Mouse (Mus musculus) lung, embryonic 14.5 days (tissue): ENCODE measurements at regions not wholly inside any gene's neighbourhood (a gene's known extent, or its start where the extent isn't known, plus 50 kb on each side); places are given as distances from the start of the nearest gene placed in this dataset.

Experiments used
- ATAC-seq: fragments of 200-750 bp; cut with Nextera tagmentation; 2 replicates; pipeline ENCODE4 v1.8.0; 2017; ENCODE audit warnings: mild to moderate bottlenecking, moderate TSS enrichment, moderate library complexity; ENCODE audit not compliant: insufficient read depth
- DNase-seq: peaks from one replicate; pipeline ENCODE4 v3.0.0-alpha.2; 2015
- H3K27ac ChIP-seq: fragments of 300-500 bp; sonication (generic); 2 replicates; pipeline ENCODE4 v1.5.1; 2014; ENCODE audit warnings: low read depth, mild to moderate bottlenecking, moderate library complexity
- H3K27me3 ChIP-seq: fragments of 300-500 bp; sonication (generic); 2 replicates; pipeline ENCODE4 v1.6.1; 2014; ENCODE audit warnings: low read length, control low read depth; ENCODE audit not compliant: insufficient read depth
- H3K36me3 ChIP-seq: fragments of 300-500 bp; sonication (generic); 2 replicates; pipeline ENCODE4 v1.6.1; 2014; ENCODE audit warnings: control low read depth; ENCODE audit not compliant: insufficient read depth
- H3K4me1 ChIP-seq: fragments of 300-500 bp; sonication (generic); 2 replicates; pipeline ENCODE4 v1.6.1; 2014; ENCODE audit warnings: antibody characterized with exemption, control low read depth; ENCODE audit not compliant: insufficient read depth
- H3K4me2 ChIP-seq: fragments of 300-500 bp; sonication (generic); 2 replicates; pipeline ENCODE4 v1.6.1; 2014; ENCODE audit warnings: mild to moderate bottlenecking
- H3K4me3 ChIP-seq: fragments of 300-500 bp; sonication (generic); 2 replicates; pipeline ENCODE4 v1.5.1; 2014; ENCODE audit warnings: low read depth, low read length
- H3K9ac ChIP-seq: fragments of 300-500 bp; sonication (generic); 2 replicates; pipeline ENCODE4 v1.6.1; 2014
- H3K9me3 ChIP-seq: fragments of 300-500 bp; sonication (generic); 2 replicates; pipeline ENCODE4 v1.6.1; 2016; ENCODE audit warnings: low read depth, low read length, control low read depth
- CTCF ChIP-seq: IDR thresholded peaks from 2 replicates; pipeline ENCODE4 v1.5.1; 2016; ENCODE audit warnings: antibody characterized with exemption, low read depth
- WGBS: fragments of 180-500 bp; shearing (Covaris S2); extraction: QIAGEN DNeasy Blood & Tissue Kit; methylation state at CpG from one replicate; pipeline ENCODE4 v1.1.7; 2014; 5-methylcytosine and 5-hydroxymethylcytosine counted together

DNA sequence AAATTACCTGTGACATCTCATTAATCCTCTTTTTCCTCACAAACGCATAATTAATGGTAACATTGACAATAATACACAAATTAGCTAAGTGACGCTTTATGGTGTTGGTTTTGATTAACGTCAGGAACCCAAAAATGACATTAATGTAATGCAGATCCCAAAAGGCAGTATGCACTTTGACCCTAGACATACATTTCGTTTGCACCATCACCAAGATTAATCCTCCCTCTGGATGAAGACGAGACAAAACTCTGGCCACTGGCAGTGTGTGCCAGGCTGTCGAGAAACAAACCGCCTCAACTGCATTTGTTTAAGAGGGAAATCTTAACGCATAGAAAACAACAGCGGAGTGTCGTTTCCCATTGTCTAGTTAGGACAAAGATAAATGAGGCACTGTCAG is 72.0 kb upstream of the BC052040 start:
- H3K27me3 ChIP-seq: no peaks in the 10 kb centered on the region

GRCm38 (mm10) chr2:115511146-115511545 is 70.4 kb upstream of the BC052040 start:
- Histone ChIP-seq H3K9me3 (no peaks in the 10 kb centered on the region), H3K4me1 (no peaks in the 10 kb centered on the region), H3K4me2 (no peak overlapping the region), H3K9ac (no peak overlapping the region), H3K4me3 (no peak overlapping the region), H3K36me3 (no peaks in the 10 kb centered on the region), H3K27ac (no peak overlapping the region), H3K27me3 (no peaks in the 10 kb centered on the region)
- 58% methylated on average over 3 of the region's 3 CpGs for WGBS
- ATAC-seq (no peak), DNase-seq (no peak)
- TF ChIP-seq CTCF: no peak

More for the DNA sequence above, 72.0 kb upstream of the BC052040 start:
- H3K9me3 ChIP-seq: no peaks in the 10 kb centered on the region
- no peaks in the 10 kb centered on the region for H3K4me1 ChIP-seq
- no peak overlapping the region for H3K4me3 ChIP-seq
- ATAC-seq: no peak
- DNase-seq: no peak
- no peak for TF ChIP-seq CTCF
- H3K27ac ChIP-seq: no peak overlapping the region
- 42% methylated on average over 10 of the region's 10 CpGs for WGBS
- no peak overlapping the region for H3K4me2 ChIP-seq
- no peaks in the 10 kb centered on the region for H3K36me3 ChIP-seq
- no peak overlapping the region for H3K9ac ChIP-seq

- 46% methylated on average over 14 of the region's 14 CpGs for WGBS
- no peak overlapping the region for H3K4me2 ChIP-seq
- H3K9ac ChIP-seq: no peak overlapping the region
- no peaks in the 10 kb centered on the region for H3K36me3 ChIP-seq
- no peaks in the 10 kb centered on the region for H3K9me3 ChIP-seq
- TF ChIP-seq CTCF: no peak
- peak; percentile 56 for DNase-seq
- no peak overlapping the region for H3K27ac ChIP-seq
- H3K27me3 ChIP-seq: no peaks in the 10 kb centered on the region
- H3K4me1 ChIP-seq: peaks cover 5% of the 10 kb centered on the region; the same call in 1 of the 2 replicates
- H3K4me3 ChIP-seq: no peak overlapping the region
- no peak for ATAC-seq
These were observed 69.6 kb upstream of the BC052040 start for GRCm38 (mm10) chr2:115511612-115512525.

- Histone ChIP-seq H3K9ac (no peak overlapping the region), H3K4me1 (peaks cover 6% of the 10 kb centered on the region; the same call in 1 of the 2 replicates), H3K9me3 (no peaks in the 10 kb centered on the region), H3K27ac (peak overlapping the region; percentile 54; the same call in 1 of the 2 replicates), H3K4me3 (no peak overlapping the region), H3K27me3 (no peaks in the 10 kb centered on the region), H3K36me3 (no peaks in the 10 kb centered on the region), H3K4me2 (peak overlapping the region; percentile 45)
- ATAC-seq: no peak
- TF ChIP-seq CTCF: no peak
- peak; percentile 52 for DNase-seq
- 27% methylated on average over 8 of the region's 8 CpGs for WGBS
These were observed 68.6 kb upstream of the BC052040 start for GRCm38 (mm10) chr2:115512891-115513290.

DNA sequence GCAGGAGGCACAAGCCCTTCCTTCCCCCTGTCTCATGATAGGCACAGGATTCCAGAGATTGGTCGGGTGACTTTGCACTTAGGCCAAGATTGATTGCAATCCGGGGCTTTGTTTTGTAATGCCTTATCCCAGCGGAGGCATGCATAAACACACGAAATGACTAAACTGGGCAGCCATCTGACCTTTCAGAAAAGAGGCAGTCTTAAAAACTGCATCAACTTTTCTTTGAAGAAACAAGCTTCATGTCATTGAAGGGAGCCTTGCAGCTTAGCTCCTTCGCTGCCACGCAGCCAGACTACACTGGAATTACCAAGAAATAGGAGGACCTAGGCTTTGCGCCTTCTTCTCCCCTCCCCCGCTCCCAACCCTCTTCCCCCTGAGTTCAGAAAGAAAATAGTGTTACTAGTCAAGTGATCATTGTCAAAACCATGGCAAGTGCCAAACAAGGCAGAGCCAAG is 67.7 kb upstream of the BC052040 start:
- Histone ChIP-seq H3K27me3 (no peaks in the 10 kb centered on the region), H3K27ac (peak overlapping the region; percentile 43; the same call in 1 of the 2 replicates), H3K4me2 (peak overlapping the region; percentile 37; the same call in 1 of the 2 replicates), H3K4me1 (peaks cover 6% of the 10 kb centered on the region; the same call in 1 of the 2 replicates), H3K4me3 (no peak overlapping the region), H3K9ac (no peak overlapping the region; the same call in 1 of the 2 replicates), H3K36me3 (no peaks in the 10 kb centered on the region), H3K9me3 (no peaks in the 10 kb centered on the region)
- no peak for TF ChIP-seq CTCF
- ATAC-seq (peak; percentile 39; the same call in 1 of the 2 replicates), DNase-seq (peak; percentile 69)
- WGBS: 12% methylated on average over 8 of the region's 8 CpGs

GRCm38 (mm10) chr2:115514831-115515428 is 66.6 kb upstream of the BC052040 start:
- Histone ChIP-seq H3K9me3 (no peaks in the 10 kb centered on the region), H3K36me3 (no peaks in the 10 kb centered on the region), H3K27me3 (no peaks in the 10 kb centered on the region), H3K4me1 (peaks cover 6% of the 10 kb centered on the region; the same call in 1 of the 2 replicates), H3K27ac (no peak overlapping the region), H3K4me2 (no peak overlapping the region), H3K4me3 (no peak overlapping the region), H3K9ac (no peak overlapping the region)
- ATAC-seq (0 out of 2 replicates have a peak, but pooled peaks have one; percentile 57), DNase-seq (peak; percentile 80)
- TF ChIP-seq CTCF: peak; percentile 90
- 10% methylated on average over 9 of the region's 9 CpGs for WGBS

- ATAC-seq: no peak
- H3K4me1 ChIP-seq: peaks cover 6% of the 10 kb centered on the region; the same call in 1 of the 2 replicates
- no peak for DNase-seq
- H3K9ac ChIP-seq: no peak overlapping the region
- TF ChIP-seq CTCF: no peak
- H3K36me3 ChIP-seq: no peaks in the 10 kb centered on the region
- no peak overlapping the region for H3K4me3 ChIP-seq
- no peaks in the 10 kb centered on the region for H3K27me3 ChIP-seq
- no peaks in the 10 kb centered on the region for H3K9me3 ChIP-seq
- H3K4me2 ChIP-seq: no peak overlapping the region
- 75% methylated on average over 6 of the region's 6 CpGs for WGBS
- no peak overlapping the region for H3K27ac ChIP-seq
These were observed 66.0 kb upstream of the BC052040 start for GRCm38 (mm10) chr2:115515470-115515869.
